In genomic region chr11:7182409-7183042, GRCm38 (mm10) we compare ENCODE assay signal across 20 mouse cellular contexts. TPM values are rescaled to one million over a fixed set of nuclear protein-coding genes. Genes with fewer than 3 reads are reported as not detected.
DNase-seq lines count a peak whose midpoint lies in the region; ATAC-seq lines count a peak whose summit lies in the region.
"Had no signal": no experiment of that assay in that cellular context is flagged by ENCODE, and none has a peak within 500 bp of the region (broad histone marks: within the 10 kb centered on the region; RNA-seq: fewer than 3 reads in every experiment).

No protein-coding gene starts in this region.

- DNase-seq in R1 (ENCODE audit: low read depth, low spot score), result peak; percentile 23
- peak; percentile 59 for DNase-seq in embryo, embryonic 11 days
- DNase-seq in hindbrain, embryonic 11.5 days (ENCODE audit: low spot score), result peak; percentile 40
- DNase-seq in midbrain, embryonic 14.5 days, result peak; percentile 60
- DNase-seq in kidney, adult 18-20 months, result no peak
- no peak for DNase-seq in left cerebral cortex, postnatal 25 days (ENCODE audit: low spot score in 2 of 2)
- DNase-seq in right cerebral cortex, adult 18-20 months, result no peak
- DNase-seq: adrenal gland, adult 2 months; cerebellum, postnatal 14 days; lung, adult 2 months; thymus, postnatal 4 days had no signal

- WGBS in hindbrain, embryonic 11.5 days, result 37% methylated on average over 8 of the region's 8 CpGs
- 6% methylated on average over 8 of the region's 8 CpGs for WGBS in midbrain, embryonic 14.5 days

- no peak overlapping the region for H3K27ac ChIP-seq in hindbrain, embryonic 11.5 days (ENCODE audit: low read depth, low read length)
- H3K27ac ChIP-seq in midbrain, embryonic 14.5 days (replicated peaks; ENCODE audit: low read depth, low read length), result no peak overlapping the region
- H3K27ac ChIP-seq: hindbrain, embryonic 15.5 days had no signal

- intact Hi-C loops in left cerebral cortex, postnatal 25 days (cut with DNase I), result no loop called here

- H3K36me3 ChIP-seq in hindbrain, embryonic 11.5 days (ENCODE audit: control insufficient read depth, insufficient read depth, low read length), result no peaks in the 10 kb centered on the region
- H3K36me3 ChIP-seq in midbrain, embryonic 14.5 days (ENCODE audit: control insufficient read depth, insufficient read depth, low read length), result no peaks in the 10 kb centered on the region
- H3K36me3 ChIP-seq: heart, embryonic 12.5 days; hindbrain, embryonic 15.5 days had no signal

- no peaks in the 10 kb centered on the region for H3K27me3 ChIP-seq in hindbrain, embryonic 11.5 days (ENCODE audit: control insufficient read depth, insufficient read depth, low read length)
- H3K27me3 ChIP-seq in midbrain, embryonic 14.5 days (ENCODE audit: control insufficient read depth, insufficient read depth, low read length), result no peaks in the 10 kb centered on the region
- H3K27me3 ChIP-seq: heart, embryonic 12.5 days; hindbrain, embryonic 15.5 days had no signal

- peak; percentile 70; the same call in 1 of the 2 replicates for ATAC-seq in hindbrain, embryonic 11.5 days (ENCODE audit: low FRiP score)
- peak; percentile 60; the same call in 1 of the 2 replicates for ATAC-seq in midbrain, embryonic 14.5 days (ENCODE audit: low FRiP score, low TSS enrichment)
- ATAC-seq in granulocyte monocyte progenitor cell, adult 5-6 weeks (replicated peaks; ENCODE audit: poor library complexity, severe bottlenecking), result no peak

- no peak overlapping the region for H3K4me3 ChIP-seq in hindbrain, embryonic 11.5 days (ENCODE audit: low read depth, low read length)
- no peak overlapping the region for H3K4me3 ChIP-seq in midbrain, embryonic 14.5 days (replicated peaks; ENCODE audit: low read depth, low read length)
- H3K4me3 ChIP-seq: heart, embryonic 12.5 days; hindbrain, embryonic 15.5 days had no signal

- no peak overlapping the region for H3K9ac ChIP-seq in hindbrain, embryonic 11.5 days (ENCODE audit: low read depth, low read length)
- H3K9ac ChIP-seq in midbrain, embryonic 14.5 days (replicated peaks; ENCODE audit: low read length), result no peak overlapping the region
- H3K9ac ChIP-seq: heart, embryonic 12.5 days; hindbrain, embryonic 15.5 days had no signal

- no peak overlapping the region for H3K4me2 ChIP-seq in hindbrain, embryonic 11.5 days (replicated peaks; ENCODE audit: low read depth, low read length)
- no peak overlapping the region for H3K4me2 ChIP-seq in midbrain, embryonic 14.5 days (ENCODE audit: low read length)
- H3K4me2 ChIP-seq: heart, embryonic 12.5 days; hindbrain, embryonic 15.5 days had no signal

- no peaks in the 10 kb centered on the region for H3K4me1 ChIP-seq in hindbrain, embryonic 11.5 days (replicated peaks; ENCODE audit: control insufficient read depth, insufficient read depth, low read length)
- H3K4me1 ChIP-seq in midbrain, embryonic 14.5 days (ENCODE audit: control insufficient read depth, insufficient read depth, low read length), result 0 out of 2 replicates have a peak, but pooled peaks cover 7% of the 10 kb centered on the region
- H3K4me1 ChIP-seq: hindbrain, embryonic 15.5 days had no signal

- no peaks in the 10 kb centered on the region for H3K9me3 ChIP-seq in hindbrain, embryonic 11.5 days (ENCODE audit: control insufficient read depth, low read length)
- H3K9me3 ChIP-seq in midbrain, embryonic 14.5 days (ENCODE audit: control insufficient read depth, low read length), result no peaks in the 10 kb centered on the region
- H3K9me3 ChIP-seq: heart, embryonic 12.5 days; hindbrain, embryonic 15.5 days had no signal

RNA-seq across cellular contexts. Expression of gene Gm11985, which starts 5.8 kb away (rescaled TPM):
- polyA plus RNA-seq in hindbrain, embryonic 11.5 days (2014; fragmentation: Nextera tagmentation; extraction: Ambion mirVana), result not detected in 2 replicates
- not detected in 2 replicates for polyA plus RNA-seq in midbrain, embryonic 14.5 days (2014; fragmentation: Nextera tagmentation; extraction: Ambion mirVana)
- total RNA-seq in left cerebral cortex, postnatal 25 days (2021), result not detected
- not detected in 2 replicates for total RNA-seq in granulocyte monocyte progenitor cell, adult 5-6 weeks (2014; fragmentation: Nextera tagmentation)
- not detected in 2 replicates for total RNA-seq in granulocyte monocyte progenitor cell, adult 5-6 weeks (2017)
- total RNA-seq: adrenal gland, adult 2 months; gastrocnemius, adult 18-20 months; layer of hippocampus, postnatal 10 days; megakaryocyte, adult 5-6 weeks had no signal
- polyA plus RNA-seq: adrenal gland, adult 2 months; heart, embryonic 12.5 days; limb, embryonic 11.5 days; lung, adult 2 months; small intestine, adult 2 months; stomach, embryonic 16.5 days had no signal

RNA-seq across cellular contexts. Expression of gene Igfbp1, which starts 15.1 kb away (rescaled TPM):
- 0.14 and 0.67 TPM in 2 replicates for polyA plus RNA-seq in hindbrain, embryonic 11.5 days (2014; fragmentation: Nextera tagmentation; extraction: Ambion mirVana)
- polyA plus RNA-seq in midbrain, embryonic 14.5 days (2014; fragmentation: Nextera tagmentation; extraction: Ambion mirVana), result 0.13 TPM in 2 replicates
- not detected for total RNA-seq in left cerebral cortex, postnatal 25 days (2021)
- total RNA-seq in granulocyte monocyte progenitor cell, adult 5-6 weeks (2014; fragmentation: Nextera tagmentation), result not detected in 2 replicates
- total RNA-seq in granulocyte monocyte progenitor cell, adult 5-6 weeks (2017), result not detected in 2 replicates
- total RNA-seq: gastrocnemius, adult 18-20 months; megakaryocyte, adult 5-6 weeks had no signal

RNA-seq across cellular contexts. Expression of gene Igfbp3, which starts 31.2 kb away (rescaled TPM):
- polyA plus RNA-seq in hindbrain, embryonic 11.5 days (2014; fragmentation: Nextera tagmentation; extraction: Ambion mirVana), result 16.8 and 19.1 TPM in 2 replicates
- polyA plus RNA-seq in midbrain, embryonic 14.5 days (2014; fragmentation: Nextera tagmentation; extraction: Ambion mirVana), result 9.4 and 13.3 TPM in 2 replicates
- total RNA-seq in left cerebral cortex, postnatal 25 days (2021), result 10 to 100 TPM; 11.8 to 14.4 TPM
- total RNA-seq in granulocyte monocyte progenitor cell, adult 5-6 weeks (2014; fragmentation: Nextera tagmentation), result not detected in 2 replicates
- total RNA-seq in granulocyte monocyte progenitor cell, adult 5-6 weeks (2017), result not detected in 2 replicates

Comparison
In these comparisons a context has a peak if more than half of its experiments do, and no peak if none do; other contexts are left out.
1. DNase-seq: peak in R1 (single experiment), embryo, embryonic 11 days (single experiment), hindbrain, embryonic 11.5 days (single experiment) and midbrain, embryonic 14.5 days (single experiment); none in kidney, adult 18-20 months (single experiment), left cerebral cortex, postnatal 25 days (0 of 2) and right cerebral cortex, adult 18-20 months (single experiment).
2. RNA of gene Igfbp3, which starts 31.2 kb away (total RNA-seq): 11.8 to 14.4 TPM in left cerebral cortex, postnatal 25 days; not detected in granulocyte monocyte progenitor cell, adult 5-6 weeks; every median in the first group is over 10 times any median in the second.